Mouse (Mus musculus): ENCODE data around the gene Nrde2. TPM values are rescaled to one million over a fixed set of nuclear protein-coding genes. Genes with fewer than 3 reads are reported as not detected.

Gene Nrde2
- polyA plus RNA-seq, 1 experiment from 2014 or later = 7.6 TPM

DNA sequence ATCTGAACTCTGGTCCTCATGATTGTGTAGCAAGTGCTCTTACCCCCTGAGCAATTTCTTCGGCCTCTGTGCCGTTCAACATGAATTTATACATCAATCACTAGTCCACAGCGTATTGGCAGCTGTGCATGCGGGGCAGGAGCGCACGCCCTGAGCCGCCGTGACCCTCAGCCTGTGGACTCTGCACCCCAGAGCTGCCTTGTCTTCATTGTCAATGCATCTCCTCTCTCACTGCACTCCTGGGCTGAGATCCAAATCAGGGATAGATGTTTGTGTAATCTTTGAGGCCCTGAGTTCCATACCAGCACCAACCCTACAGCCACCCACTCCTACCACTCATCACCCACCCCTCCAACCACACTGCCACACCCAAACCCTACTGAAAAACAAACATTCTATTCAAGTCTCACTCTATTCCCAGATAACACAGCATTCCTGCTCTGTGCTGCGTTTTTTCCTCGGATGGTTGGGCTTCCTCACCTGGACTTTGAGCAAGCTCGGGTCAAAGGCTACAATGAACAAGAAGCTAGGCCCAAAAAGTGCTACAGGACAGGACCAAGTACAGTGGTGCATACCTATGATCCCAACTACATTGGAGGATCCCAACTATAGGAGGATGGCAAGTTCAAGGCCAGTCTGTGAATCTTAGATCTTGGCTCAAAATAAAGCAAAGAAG, 16.5 kb downstream of the Nrde2 start:
- no peak overlapping the region for H3K4me3 ChIP-seq
- no peaks in the 10 kb centered on the region for H3K4me1 ChIP-seq (replicated peaks)
- H3K9ac ChIP-seq = no peak overlapping the region
- H3K4me2 ChIP-seq = no peak overlapping the region
- no peaks in the 10 kb centered on the region for H3K27me3 ChIP-seq
- H3K9me3 ChIP-seq (replicated peaks) = no peaks in the 10 kb centered on the region
- no peak overlapping the region for H3K27ac ChIP-seq
- ATAC-seq (replicated peaks; ENCODE audit: insufficient number of reproducible peaks, insufficient read depth, low FRiP score, low read depth) = no peak
- WGBS = 85% methylated on average over 11 of the region's 11 CpGs
- H3K36me3 ChIP-seq = peaks cover 86% of the 10 kb centered on the region

GRCm38 (mm10) chr12:100135117-100135516, 24.3 kb downstream of the Nrde2 start:
- Histone ChIP-seq H3K4me3 (no peak overlapping the region), H3K36me3 (peaks cover 73% of the 10 kb centered on the region)
- WGBS = 75% methylated on average over 3 of the region's 3 CpGs

GRCm38 (mm10) chr12:100134395-100134936, 25.0 kb downstream of the Nrde2 start:
- Histone ChIP-seq H3K36me3 (peaks cover 71% of the 10 kb centered on the region), H3K9ac (no peak overlapping the region), H3K4me1 (replicated peaks) (no peaks in the 10 kb centered on the region), H3K9me3 (replicated peaks) (no peaks in the 10 kb centered on the region), H3K27me3 (no peaks in the 10 kb centered on the region), H3K4me3 (no peak overlapping the region), H3K4me2 (no peak overlapping the region), H3K27ac (no peak overlapping the region)
- 81% methylated on average over 11 of the region's 11 CpGs for WGBS
- ATAC-seq (replicated peaks; ENCODE audit: insufficient number of reproducible peaks, insufficient read depth, low FRiP score, low read depth) = no peak

More at GRCm38 (mm10) chr12:100135117-100135516, 24.3 kb downstream of the Nrde2 start:
- Histone ChIP-seq H3K27ac (no peak overlapping the region), H3K9me3 (replicated peaks) (no peaks in the 10 kb centered on the region), H3K27me3 (no peaks in the 10 kb centered on the region), H3K4me2 (no peak overlapping the region), H3K4me1 (replicated peaks) (no peaks in the 10 kb centered on the region), H3K9ac (no peak overlapping the region)
- no peak for ATAC-seq (replicated peaks; ENCODE audit: insufficient number of reproducible peaks, insufficient read depth, low FRiP score, low read depth)

DNA sequence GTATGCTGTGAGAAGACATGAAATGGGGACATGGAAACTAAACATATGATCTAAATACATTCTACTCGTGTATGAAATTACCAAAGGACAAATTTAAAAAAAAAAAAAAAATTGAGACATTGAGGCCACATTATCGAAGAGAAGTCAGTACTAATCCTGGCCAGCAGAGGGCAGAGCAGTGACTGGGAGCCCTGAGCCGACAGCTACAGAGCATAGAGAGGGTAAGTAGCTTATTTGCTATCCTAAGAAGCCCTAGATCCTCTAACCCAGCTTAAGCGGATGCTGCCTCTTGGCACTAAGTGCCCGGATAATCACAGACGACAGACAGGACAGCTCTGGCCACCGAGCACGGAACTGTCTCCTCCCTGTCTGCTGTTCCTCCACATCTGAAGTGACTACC, 27.8 kb downstream of the Nrde2 start:
- Histone ChIP-seq H3K27ac (no peak overlapping the region), H3K9me3 (replicated peaks) (no peaks in the 10 kb centered on the region), H3K27me3 (no peaks in the 10 kb centered on the region), H3K4me1 (replicated peaks) (peaks cover 20% of the 10 kb centered on the region), H3K9ac (no peak overlapping the region), H3K36me3 (peaks cover 54% of the 10 kb centered on the region), H3K4me3 (no peak overlapping the region), H3K4me2 (no peak overlapping the region)
- ATAC-seq (replicated peaks; ENCODE audit: insufficient number of reproducible peaks, insufficient read depth, low FRiP score, low read depth) = no peak
- 39% methylated on average over 8 of the region's 8 CpGs for WGBS

GRCm38 (mm10) chr12:100131167-100131566, 28.3 kb downstream of the Nrde2 start:
- WGBS = 89% methylated on average over 9 of the region's 9 CpGs
- H3K4me2 ChIP-seq = no peak overlapping the region
- ATAC-seq (replicated peaks; ENCODE audit: insufficient number of reproducible peaks, insufficient read depth, low FRiP score, low read depth) = no peak
- H3K36me3 ChIP-seq = peaks cover 50% of the 10 kb centered on the region
- H3K4me3 ChIP-seq = no peak overlapping the region
- no peaks in the 10 kb centered on the region for H3K9me3 ChIP-seq (replicated peaks)
- H3K4me1 ChIP-seq (replicated peaks) = peaks cover 20% of the 10 kb centered on the region
- H3K27ac ChIP-seq = no peak overlapping the region
- H3K9ac ChIP-seq = no peak overlapping the region
- H3K27me3 ChIP-seq = no peaks in the 10 kb centered on the region

DNA sequence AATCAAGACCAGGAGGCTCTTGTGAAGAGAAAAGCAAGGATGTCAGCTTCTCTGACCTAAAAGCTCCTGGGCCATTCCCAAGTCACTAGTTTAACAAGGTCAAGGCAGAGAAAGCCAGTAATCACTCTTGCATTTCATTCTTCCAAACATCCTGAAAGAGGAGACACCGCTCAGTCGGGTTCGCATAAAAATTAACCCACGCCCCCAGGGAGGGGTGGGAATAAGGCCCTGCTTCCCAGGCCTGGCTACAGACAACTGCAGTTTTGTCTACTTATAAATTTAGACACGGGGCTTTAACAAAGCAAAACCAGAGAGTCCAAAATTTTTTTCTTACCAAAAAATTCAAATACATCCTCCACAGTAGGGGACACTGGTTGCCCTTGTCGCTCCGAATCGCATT, 30.5 kb downstream of the Nrde2 start:
- 0 out of 2 replicates have a peak overlapping the region, but pooled peaks have one; percentile 2 for H3K27ac ChIP-seq
- H3K9me3 ChIP-seq (replicated peaks) = no peaks in the 10 kb centered on the region
- peaks cover 20% of the 10 kb centered on the region for H3K4me1 ChIP-seq (replicated peaks)
- no peak for ATAC-seq (replicated peaks; ENCODE audit: insufficient number of reproducible peaks, insufficient read depth, low FRiP score, low read depth)
- WGBS = 69% methylated on average over 8 of the region's 8 CpGs
- H3K4me2 ChIP-seq = no peak overlapping the region
- no peaks in the 10 kb centered on the region for H3K27me3 ChIP-seq
- H3K4me3 ChIP-seq = no peak overlapping the region
- peaks cover 62% of the 10 kb centered on the region for H3K36me3 ChIP-seq
- H3K9ac ChIP-seq = no peak overlapping the region

DNA sequence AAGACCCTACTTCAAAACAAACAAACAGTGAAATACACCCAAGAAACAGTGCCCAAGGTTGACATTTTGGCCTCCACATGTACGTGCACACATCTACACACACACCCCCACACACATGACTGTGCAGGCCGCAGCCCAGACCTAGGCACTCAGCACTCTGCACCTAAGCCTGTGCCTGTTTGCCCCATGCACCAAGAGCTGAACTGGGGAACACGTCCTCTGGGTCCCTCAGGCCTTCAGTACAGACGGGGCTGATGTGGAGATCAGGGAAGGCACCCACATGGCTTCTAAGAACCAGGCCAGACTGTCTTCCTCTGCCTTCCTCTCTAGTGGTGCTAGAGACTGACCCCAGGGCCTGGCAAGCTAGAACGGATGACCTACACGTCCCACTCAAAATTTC, 30.9 kb downstream of the Nrde2 start:
- Histone ChIP-seq H3K9ac (no peak overlapping the region; the same call in 1 of the 2 replicates), H3K4me1 (replicated peaks) (peaks cover 20% of the 10 kb centered on the region), H3K27ac (peak overlapping the region; percentile 67), H3K4me2 (no peak overlapping the region), H3K9me3 (replicated peaks) (no peaks in the 10 kb centered on the region), H3K27me3 (no peaks in the 10 kb centered on the region), H3K4me3 (no peak overlapping the region), H3K36me3 (peaks cover 63% of the 10 kb centered on the region)
- no peak for ATAC-seq (replicated peaks; ENCODE audit: insufficient number of reproducible peaks, insufficient read depth, low FRiP score, low read depth)
- whole genome bisulfite sequencing = 52% methylated on average over 6 of the region's 6 CpGs

GRCm38 (mm10) chr12:100127866-100128480, 31.5 kb downstream of the Nrde2 start:
- H3K4me2 ChIP-seq = no peak overlapping the region
- no peak overlapping the region; the same call in 1 of the 2 replicates for H3K9ac ChIP-seq
- H3K4me3 ChIP-seq = no peak overlapping the region
- H3K27ac ChIP-seq = peak overlapping the region; percentile 67
- H3K27me3 ChIP-seq = no peaks in the 10 kb centered on the region
- ATAC-seq (replicated peaks; ENCODE audit: insufficient number of reproducible peaks, insufficient read depth, low FRiP score, low read depth) = peak; percentile 23; the same call in 1 of the 2 replicates
- WGBS = 28% methylated on average over 8 of the region's 8 CpGs
- peaks cover 63% of the 10 kb centered on the region for H3K36me3 ChIP-seq
- H3K4me1 ChIP-seq (replicated peaks) = peaks cover 20% of the 10 kb centered on the region
- H3K9me3 ChIP-seq (replicated peaks) = no peaks in the 10 kb centered on the region

DNA sequence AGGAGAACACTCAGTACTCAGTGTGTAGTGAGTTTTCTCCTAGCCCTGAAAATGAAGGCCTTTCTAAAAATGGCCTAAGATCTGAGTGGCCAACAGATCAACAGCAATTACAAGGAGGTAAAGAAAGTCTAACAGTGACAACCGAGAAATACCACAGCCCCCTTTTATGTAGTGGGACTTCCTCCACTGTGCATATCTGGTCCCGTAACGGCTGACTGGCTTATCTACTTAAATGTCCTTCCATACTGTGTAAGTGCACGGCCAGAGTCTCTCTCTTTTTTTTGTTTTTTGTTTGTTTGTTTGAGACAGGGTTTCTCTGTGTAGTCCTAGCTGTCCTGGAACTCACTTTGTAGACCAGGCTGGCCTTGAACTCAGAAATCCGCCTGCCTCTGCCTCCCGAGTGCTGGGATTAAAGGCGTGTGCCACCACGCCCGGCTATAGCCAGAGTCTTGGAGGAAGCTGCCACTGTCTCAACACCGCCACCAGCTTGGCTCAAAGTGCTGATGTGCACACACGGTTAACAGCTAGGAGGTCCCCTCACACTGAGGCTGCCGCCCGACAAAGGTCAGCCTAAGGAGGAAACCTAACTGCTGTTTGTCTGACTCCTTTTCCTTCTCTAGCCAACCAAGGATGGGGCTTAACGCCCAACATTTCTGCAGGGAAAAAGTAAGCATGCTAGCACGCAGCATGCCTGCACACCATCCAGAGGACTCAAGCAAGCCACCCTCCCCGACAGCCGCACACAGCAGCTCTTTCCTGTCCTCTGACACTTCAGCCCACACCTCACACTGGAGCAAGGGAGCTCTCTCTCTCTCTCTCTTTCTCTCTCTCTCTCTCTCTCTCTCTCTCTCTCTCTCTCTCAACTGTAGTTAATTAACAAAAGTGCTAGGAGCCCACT, 32.2 kb downstream of the Nrde2 start:
- peak; percentile 56; the same call in 1 of the 2 replicates for ATAC-seq (replicated peaks; ENCODE audit: insufficient number of reproducible peaks, insufficient read depth, low FRiP score, low read depth)
- no peak overlapping the region for H3K4me3 ChIP-seq
- no peak overlapping the region for H3K9ac ChIP-seq
- H3K27me3 ChIP-seq = no peaks in the 10 kb centered on the region
- H3K36me3 ChIP-seq = peaks cover 64% of the 10 kb centered on the region
- 47% methylated on average over 17 of the region's 17 CpGs for WGBS
- H3K27ac ChIP-seq = peak overlapping the region; percentile 67
- peaks cover 20% of the 10 kb centered on the region for H3K4me1 ChIP-seq (replicated peaks)
- H3K4me2 ChIP-seq = no peak overlapping the region
- H3K9me3 ChIP-seq (replicated peaks) = no peaks in the 10 kb centered on the region

GRCm38 (mm10) chr12:100124913-100125798, 34.3 kb downstream of the Nrde2 start:
- Histone ChIP-seq H3K4me2 (no peak overlapping the region), H3K36me3 (peaks cover 70% of the 10 kb centered on the region), H3K4me1 (replicated peaks) (peaks cover 20% of the 10 kb centered on the region), H3K4me3 (no peak overlapping the region), H3K27ac (no peak overlapping the region), H3K9me3 (replicated peaks) (no peaks in the 10 kb centered on the region), H3K9ac (no peak overlapping the region), H3K27me3 (no peaks in the 10 kb centered on the region)
- WGBS = 81% methylated on average over 16 of the region's 16 CpGs
- ATAC-seq (replicated peaks; ENCODE audit: insufficient number of reproducible peaks, insufficient read depth, low FRiP score, low read depth) = no peak
